Mouse (Mus musculus) testis, postnatal 14 days (tissue): ENCODE measurements at regions not wholly inside any gene's neighbourhood (a gene's known extent, or its start where the extent isn't known, plus 50 kb on each side); places are given as distances from the start of the nearest gene placed in this dataset.

ENCODE experiments used
- DNase-seq: peaks from one replicate; pipeline ENCODE4 v3.0.0; 2021; ENCODE audit warnings: low spot score

DNA sequence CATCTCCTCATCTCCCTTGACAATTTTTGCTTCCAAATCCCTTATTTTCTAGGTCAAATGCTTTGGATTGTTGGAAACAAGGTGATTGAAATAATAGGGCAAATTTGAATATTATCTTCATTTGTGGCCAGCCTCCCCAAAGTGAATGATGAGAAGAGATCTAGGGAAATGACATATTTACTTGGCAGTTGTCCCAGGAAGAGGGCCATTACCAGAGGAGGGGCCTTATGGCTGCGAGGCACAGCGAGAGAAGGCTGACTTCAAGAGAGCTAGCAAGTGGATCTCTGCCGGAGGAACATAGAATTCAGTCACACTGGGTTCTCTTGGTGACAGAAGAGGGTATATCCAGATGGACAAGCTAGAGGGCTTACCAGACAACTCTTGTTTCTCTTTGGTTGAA is 390.9 kb downstream of the Rps24 start:
- no peak for DNase-seq

- DNase-seq = no peak
Measured at GRCm38 (mm10) chr14:24886164-24886563, 399.2 kb downstream of the Rps24 start.

GRCm38 (mm10) chr14:24886896-24887421 is 400.0 kb downstream of the Rps24 start:
- no peak for DNase-seq

- DNase-seq = no peak
Measured at GRCm38 (mm10) chr14:24890856-24891255, 403.9 kb downstream of the Rps24 start.

- no peak for DNase-seq
Measured at GRCm38 (mm10) chr14:24895196-24895595, 408.3 kb downstream of the Rps24 start.

DNA sequence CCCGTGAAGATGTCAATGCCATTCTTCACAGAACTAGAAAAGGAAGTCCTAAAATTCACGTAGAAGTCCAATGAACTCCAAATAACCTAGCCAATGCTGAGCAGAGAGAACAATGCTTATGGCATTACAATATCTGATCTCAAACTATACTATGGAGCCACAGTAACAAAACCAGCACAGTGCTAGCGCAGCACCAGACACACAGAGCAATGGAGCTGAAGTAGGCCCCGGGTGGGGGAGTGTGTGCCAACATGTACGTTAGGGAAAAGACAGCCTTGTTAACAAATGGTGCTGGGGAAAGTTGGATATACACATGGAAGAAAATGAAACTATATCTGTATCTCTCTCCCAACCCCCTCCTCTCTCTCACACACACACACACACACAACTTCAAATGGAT is 409.8 kb downstream of the Rps24 start:
- DNase-seq = no peak

DNA sequence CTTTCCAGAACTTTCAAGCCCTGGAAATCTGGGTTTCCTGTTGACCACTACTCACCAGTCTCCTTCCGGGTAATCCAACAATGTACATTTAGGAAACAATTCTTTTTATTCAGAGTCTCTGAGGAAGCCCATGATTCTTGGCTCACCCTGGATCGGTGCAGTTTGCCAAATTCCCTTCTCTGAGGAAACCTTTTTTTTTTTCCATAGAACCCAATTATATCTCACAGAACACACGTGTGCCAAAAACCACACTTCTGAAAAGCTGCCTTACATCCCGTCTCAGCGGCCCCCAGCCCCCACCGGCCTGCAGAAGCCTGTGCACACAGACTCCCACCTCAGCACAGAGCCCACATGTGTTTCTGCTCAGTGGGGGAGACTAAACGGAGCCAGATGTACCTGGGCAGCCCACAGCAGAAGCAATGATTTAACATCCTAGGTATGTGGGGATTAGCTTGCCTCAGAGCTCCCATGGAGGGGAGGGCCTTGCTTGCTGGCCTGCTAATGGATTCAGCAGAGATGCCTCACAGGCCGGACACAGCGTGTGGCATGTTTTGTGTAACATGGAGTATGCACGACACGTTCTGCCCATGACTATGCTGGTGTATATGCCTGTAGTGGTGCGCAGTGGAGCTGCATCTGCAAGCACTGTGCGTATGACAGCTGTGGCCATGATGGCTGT is 413.7 kb downstream of the Rps24 start:
- DNase-seq = no peak

- no peak for DNase-seq
Measured at GRCm38 (mm10) chr14:24901726-24902125, 414.8 kb downstream of the Rps24 start.

GRCm38 (mm10) chr14:24902870-24903269 is 415.9 kb downstream of the Rps24 start:
- DNase-seq = peak; percentile 47

DNA sequence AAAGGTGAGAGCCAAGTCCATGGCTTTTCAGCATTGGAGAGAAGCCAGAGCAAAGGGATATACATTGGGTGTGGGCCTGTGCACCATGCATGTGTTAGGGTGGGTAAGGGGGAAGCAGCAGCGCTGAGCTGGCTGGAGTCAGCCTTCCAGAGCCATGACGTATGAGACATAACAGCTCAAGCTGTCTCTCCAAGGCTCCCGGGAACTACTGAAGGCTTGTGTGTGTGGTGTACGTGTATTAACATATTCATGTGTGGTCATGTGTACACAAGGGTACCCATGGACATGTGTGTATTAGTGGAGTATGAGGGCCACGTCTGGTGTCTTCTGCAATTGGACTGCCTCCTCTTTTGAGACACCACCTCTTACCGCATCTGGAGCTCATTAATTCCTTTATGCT is 417.8 kb downstream of the Rps24 start:
- no peak for DNase-seq

- DNase-seq = no peak
Measured at GRCm38 (mm10) chr14:24906916-24907315, 420.0 kb downstream of the Rps24 start.

DNA sequence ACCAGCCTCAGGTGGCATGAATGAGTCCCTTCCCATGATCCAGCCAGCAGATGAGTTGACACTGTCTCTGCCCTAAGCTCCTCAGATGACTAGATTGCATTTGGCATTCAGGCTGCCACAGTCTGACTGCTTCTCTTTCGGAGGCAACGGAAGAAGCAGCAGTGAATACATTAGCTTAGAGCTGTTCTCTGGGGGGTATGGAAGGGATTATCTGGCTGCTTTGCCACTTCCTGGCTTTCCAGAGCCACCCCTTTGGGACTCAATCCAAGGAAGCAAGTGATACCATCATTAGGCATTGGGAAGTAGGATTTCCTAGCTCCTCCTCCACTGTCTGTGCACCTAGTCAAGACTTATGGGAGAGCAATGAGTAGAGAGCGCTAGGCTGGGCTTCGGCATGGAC is 421.5 kb downstream of the Rps24 start:
- DNase-seq = no peak

DNA sequence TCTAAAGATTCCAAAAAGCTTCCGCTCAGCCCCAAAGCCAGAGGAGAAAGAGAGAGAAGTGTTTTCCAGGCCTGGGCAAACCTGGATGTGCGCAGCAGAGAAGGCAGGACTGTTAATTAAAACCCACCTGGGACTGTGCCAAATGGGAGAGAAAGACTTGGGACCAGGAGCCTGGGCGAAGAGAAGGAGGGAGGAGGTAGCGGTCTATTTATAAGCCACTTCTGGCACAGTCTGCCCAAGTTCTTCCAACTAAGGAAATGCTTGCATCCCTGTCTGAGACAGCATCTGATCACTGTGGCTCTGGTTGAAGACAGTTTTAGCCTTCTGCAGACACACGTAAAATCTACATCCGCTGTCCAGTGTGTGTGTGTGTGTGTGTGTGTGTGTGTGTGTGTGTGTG is 424.7 kb downstream of the Rps24 start:
- DNase-seq = no peak

- no peak for DNase-seq
Measured at GRCm38 (mm10) chr14:24919056-24919455, 432.1 kb downstream of the Rps24 start.

- DNase-seq = no peak
Measured at GRCm38 (mm10) chr14:24922006-24922405, 435.1 kb downstream of the Rps24 start.

GRCm38 (mm10) chr14:24924561-24924960 is 437.6 kb downstream of the Rps24 start:
- no peak for DNase-seq

DNA sequence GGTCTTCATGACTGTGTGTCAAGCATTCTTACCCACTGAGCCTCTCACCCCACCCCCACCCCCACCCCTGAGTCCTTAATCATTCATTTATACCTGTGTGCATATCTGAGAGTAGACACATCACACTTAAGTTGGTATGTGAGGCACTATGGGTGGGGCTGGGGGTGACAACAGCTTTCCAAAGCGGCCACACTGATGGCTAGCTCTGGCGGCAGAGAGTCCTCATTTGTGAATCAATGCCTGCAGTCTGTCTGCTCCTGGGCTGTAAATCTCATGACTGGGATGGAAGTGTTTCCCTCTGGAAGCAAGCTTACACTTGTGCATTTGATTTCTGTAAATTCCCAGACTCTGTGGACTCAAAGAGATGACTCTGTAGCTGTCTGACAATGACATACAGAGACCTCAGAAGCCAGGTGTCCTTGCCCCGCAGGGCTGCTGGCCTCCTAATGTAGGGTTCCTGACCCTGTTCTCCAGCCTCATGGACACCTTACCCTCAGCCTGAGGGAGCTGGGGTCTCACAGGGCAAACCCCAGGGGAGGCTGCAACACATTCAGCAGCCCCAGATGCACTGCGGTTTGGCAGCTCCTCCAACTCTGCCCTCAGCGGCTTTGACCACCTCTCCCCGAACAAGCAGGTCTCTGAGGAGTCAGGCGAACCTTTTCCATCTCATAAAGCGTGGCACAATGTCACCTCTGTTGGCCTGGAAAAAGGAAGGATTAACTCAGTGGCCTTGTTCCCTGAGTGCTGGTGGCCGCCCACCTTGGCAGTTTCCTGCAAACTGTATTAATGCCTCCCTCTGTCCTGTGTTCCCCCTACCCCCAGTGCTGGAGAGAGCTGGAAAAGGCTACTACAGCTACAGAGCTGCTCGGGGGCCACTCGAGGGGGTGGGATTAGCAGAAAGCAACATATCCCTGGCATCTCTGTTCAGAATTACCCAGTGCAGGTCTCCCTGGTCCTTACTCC is 439.4 kb downstream of the Rps24 start:
- DNase-seq = no peak

DNA sequence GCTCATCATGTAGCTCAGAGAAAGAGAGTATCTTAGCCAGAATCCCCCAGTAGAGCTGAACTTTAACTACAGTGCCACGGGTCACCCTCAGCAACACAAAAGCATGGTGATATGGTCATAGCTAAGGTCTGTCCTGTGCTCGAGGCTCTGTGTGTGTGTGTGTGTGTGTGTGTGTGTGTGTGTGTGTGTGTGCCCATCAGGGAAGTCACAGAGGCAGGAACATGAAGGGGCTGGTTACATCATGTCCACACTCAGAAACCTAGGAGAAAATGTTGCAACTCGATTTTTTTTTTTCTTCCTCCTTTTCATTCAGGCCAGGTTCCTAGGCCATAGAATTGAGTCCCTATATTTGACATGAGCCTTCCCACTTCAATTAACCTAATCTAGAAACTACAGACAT is 441.8 kb downstream of the Rps24 start:
- no peak for DNase-seq

DNA sequence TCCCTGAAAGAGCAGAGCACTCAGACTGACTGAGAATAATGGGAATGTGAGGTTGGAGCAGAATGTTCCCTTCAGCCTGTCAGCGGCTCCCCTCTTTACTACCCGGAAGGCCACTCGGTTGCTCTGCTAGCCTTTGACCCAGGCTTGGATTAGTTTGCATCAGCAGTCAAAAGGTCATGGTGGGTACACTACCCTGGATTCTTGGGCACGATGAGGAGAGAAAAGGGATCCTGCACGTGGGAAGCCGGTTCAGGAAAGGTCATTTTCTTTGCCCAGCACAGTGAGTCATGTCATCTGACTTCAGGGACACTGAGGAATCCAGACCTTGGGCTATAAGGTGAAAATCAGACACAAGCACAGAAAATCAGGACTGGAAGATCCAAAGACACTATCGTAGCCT is 443.3 kb downstream of the Rps24 start:
- DNase-seq = no peak

DNA sequence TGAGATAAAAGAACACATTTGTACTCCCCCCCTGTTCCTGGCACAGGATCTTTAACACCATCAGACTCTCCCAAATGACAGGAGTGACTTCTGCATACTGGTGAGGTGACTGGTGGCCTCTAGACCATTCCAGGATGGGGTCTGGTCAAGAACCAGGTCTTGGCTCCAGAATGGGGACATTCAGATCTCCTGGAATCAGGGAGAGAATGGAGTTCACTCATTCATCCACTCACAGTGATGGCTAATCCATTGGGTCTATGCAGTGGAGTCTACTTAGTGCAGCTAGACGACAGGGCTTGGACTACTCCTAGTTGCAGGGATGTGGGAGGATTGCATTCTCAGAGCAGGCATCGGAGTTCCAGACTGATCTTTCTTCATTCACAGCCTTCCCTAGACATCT is 451.0 kb downstream of the Rps24 start:
- no peak for DNase-seq

GRCm38 (mm10) chr14:24939068-24939467 is 452.1 kb downstream of the Rps24 start:
- no peak for DNase-seq

- peak; percentile 24 for DNase-seq
Measured at GRCm38 (mm10) chr14:24939476-24940200, 452.7 kb downstream of the Rps24 start.
